Comparison of ENCODE assay signal across 16 mouse cellular contexts in genomic region chr8:73054726-73055125, GRCm38 (mm10).
"Had no signal": no experiment of that assay in that cellular context is flagged by ENCODE, and none has a peak within 500 bp of the region (broad histone marks: within the 10 kb centered on the region; RNA-seq: fewer than 3 reads in every experiment).

No protein-coding gene starts in this region.

- DNase-seq: lung, adult 2 months; lung, postnatal 14 days; lung, postnatal 36 days; right cerebral cortex, postnatal 14 days; thymus, adult 2 months; thymus, postnatal 36 days had no signal

- H3K9me3 ChIP-seq: lung, embryonic 15.5 days; megakaryocyte, embryonic 14.5 days; midbrain, embryonic 13.5 days; midbrain, embryonic 15.5 days; neural tube, embryonic 12.5 days; stomach, embryonic 15.5 days had no signal

- H3K36me3 ChIP-seq: lung, embryonic 15.5 days; midbrain, embryonic 13.5 days; midbrain, embryonic 15.5 days; neural tube, embryonic 12.5 days; stomach, embryonic 15.5 days had no signal

- H3K4me1 ChIP-seq: lung, embryonic 15.5 days; megakaryocyte, embryonic 14.5 days; midbrain, embryonic 13.5 days; midbrain, embryonic 15.5 days; neural tube, embryonic 12.5 days; stomach, embryonic 15.5 days had no signal

- ATAC-seq: lung, postnatal 0 days; midbrain, embryonic 13.5 days; midbrain, embryonic 15.5 days had no signal

- H3K9ac ChIP-seq: liver, embryonic 14.5 days; lung, embryonic 15.5 days; midbrain, embryonic 13.5 days; midbrain, embryonic 15.5 days; neural tube, embryonic 12.5 days; stomach, embryonic 15.5 days had no signal

- H3K27me3 ChIP-seq: lung, embryonic 15.5 days; megakaryocyte, embryonic 14.5 days; midbrain, embryonic 13.5 days; midbrain, embryonic 15.5 days; neural tube, embryonic 12.5 days; stomach, embryonic 15.5 days had no signal

- H3K4me3 ChIP-seq: lung, embryonic 15.5 days; megakaryocyte, embryonic 14.5 days; midbrain, embryonic 13.5 days; midbrain, embryonic 15.5 days; neural tube, embryonic 12.5 days; stomach, embryonic 15.5 days had no signal

- H3K4me2 ChIP-seq: lung, embryonic 15.5 days; midbrain, embryonic 11.5 days; midbrain, embryonic 13.5 days; midbrain, embryonic 15.5 days; neural tube, embryonic 12.5 days; stomach, embryonic 15.5 days had no signal

- H3K27ac ChIP-seq: liver, embryonic 14.5 days; lung, embryonic 15.5 days; macrophage; midbrain, embryonic 13.5 days; midbrain, embryonic 15.5 days; neural tube, embryonic 12.5 days; stomach, embryonic 15.5 days had no signal
